Mouse (Mus musculus): ENCODE results near the gene Gm7945.
"Not testable (repeated sequence)": the region's sequence is repeated elsewhere in the genome, so short reads cannot be mapped to it uniquely, and the experiment has no call there.

Gene Gm7945

DNA sequence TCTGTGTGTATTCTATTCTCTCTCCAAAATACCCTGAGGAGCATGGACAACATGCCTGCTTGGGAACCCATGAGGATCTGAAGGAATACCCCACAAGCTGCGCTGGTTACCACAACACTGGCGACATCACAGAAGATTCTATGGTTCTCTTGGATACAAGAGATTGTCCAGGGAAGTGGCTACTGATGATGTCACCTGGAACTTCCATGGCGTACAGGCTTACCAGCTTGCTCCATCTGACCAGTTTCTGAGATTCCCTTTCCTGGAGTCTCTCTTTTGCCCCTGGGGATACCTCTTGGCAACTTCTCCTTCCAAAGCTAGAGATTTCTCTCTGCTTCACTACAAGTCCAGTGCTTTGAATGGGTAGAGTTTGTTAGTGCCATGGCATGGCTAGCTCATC, at the start of gene Gm7945:
Gene Gm7945 (minus strand): TSS at position 101 of the 400 bp plus-strand sequence.
- DNase-seq = not testable (repeated sequence)

DNA sequence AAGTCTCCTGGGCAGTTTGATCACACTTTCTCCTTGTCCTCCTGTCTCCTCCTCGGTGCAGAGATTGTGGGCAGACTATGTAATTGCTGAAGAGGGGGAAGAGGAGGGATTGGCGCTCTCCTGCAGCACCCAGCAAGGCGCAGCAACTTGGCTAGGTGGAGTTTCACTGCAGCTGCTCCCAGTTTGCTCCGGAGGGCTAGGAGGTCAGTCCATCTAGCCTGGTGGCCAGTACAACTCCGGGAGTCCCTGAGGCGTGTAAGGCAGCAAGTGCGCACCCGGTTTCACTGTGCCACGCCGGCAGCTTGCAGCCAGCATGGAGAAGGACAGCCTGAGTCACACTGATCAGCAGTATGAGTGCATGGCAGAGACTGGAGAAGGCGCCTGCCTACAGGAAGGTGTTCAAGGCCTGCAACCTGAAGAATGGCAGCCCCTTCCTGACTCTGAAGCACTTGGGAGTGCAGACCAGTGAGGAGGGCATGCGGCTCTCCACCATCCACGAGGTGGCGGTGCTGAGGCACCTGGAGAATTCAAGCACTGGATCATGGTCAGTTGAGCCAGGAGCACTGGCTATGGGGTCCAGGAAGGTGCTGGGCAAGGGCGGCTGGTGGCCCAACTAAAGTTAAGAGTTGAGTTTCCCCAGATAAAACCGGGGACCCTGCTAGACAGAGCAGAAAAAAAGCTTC, 39.4 kb upstream of the Gm7945 start:
- peak; percentile 20 to 23 for DNase-seq

DNA sequence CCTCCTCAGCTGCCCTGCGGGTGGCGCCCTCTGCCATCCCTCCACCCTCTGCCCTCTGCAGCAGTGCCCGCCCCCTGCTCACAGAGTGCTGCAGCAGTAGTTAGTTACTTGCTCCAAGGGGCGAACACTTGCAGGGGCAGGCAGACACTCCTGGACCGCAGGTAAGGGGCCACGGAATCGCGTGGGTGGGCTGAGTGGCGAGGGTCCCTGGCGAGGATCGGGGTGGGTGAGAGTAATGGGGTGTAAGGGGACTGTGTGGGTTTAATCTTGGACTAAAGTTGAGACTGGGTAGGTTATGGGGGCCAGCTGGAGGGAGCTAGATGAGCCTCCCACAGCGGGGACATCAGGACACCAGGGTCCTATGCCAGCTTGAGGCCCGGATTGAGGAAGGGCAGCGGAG, 38.5 kb upstream of the Gm7945 start:
- peak in 1 of 2 experiments; percentile 0 for DNase-seq

DNA sequence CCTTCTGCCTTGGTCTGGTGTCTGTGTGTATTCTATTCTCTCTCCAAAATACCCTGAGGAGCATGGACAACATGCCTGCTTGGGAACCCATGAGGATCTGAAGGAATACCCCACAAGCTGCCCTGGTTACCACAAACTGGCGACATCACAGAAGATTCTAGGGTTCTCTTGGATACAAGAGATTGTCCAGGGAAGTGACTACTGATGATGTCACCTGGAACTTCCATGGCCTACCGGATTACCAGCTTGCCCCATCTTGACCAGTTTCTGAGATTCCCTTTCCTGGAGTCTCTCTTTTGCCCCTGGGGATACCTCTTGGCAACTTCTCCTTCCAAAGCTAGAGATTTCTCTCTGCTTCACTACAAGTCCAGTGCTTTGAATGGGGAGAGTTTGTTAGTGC, 22.0 kb upstream of the Gm7945 start, which contains the start of gene Gm6482:
Gene Gm6482 (minus strand): TSS at position 101 of the 400 bp plus-strand sequence.
- not testable (repeated sequence) for DNase-seq

DNA sequence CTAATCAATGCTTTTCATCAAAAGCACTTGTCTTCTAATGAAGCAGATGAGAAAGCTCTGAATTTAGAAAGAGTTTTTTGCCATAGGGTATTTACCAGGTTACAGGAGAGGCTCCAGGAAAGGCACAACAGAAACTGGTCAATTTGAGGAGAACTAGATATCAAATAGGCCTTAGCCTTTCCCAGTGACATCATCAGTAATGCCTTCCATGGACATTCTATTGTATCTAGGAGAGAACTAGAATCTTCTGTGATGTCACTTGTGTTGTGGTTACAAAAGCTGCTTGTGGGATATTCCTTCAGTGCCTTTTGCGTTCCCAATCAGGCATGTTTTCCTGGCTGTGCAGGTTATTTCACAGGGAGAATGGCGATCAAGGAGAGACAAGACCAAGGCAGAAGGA, 37.9 kb downstream of the Gm7945 start, which contains the start of gene Gm5798:
Gene Gm5798 (plus strand): TSS at position 301 of the 400 bp plus-strand sequence.
- DNase-seq = not testable (repeated sequence)

All from cerebellum, postnatal 10 days (tissue).